ENCODE assay signal across 17 mouse cellular contexts in the genomic region with DNA sequence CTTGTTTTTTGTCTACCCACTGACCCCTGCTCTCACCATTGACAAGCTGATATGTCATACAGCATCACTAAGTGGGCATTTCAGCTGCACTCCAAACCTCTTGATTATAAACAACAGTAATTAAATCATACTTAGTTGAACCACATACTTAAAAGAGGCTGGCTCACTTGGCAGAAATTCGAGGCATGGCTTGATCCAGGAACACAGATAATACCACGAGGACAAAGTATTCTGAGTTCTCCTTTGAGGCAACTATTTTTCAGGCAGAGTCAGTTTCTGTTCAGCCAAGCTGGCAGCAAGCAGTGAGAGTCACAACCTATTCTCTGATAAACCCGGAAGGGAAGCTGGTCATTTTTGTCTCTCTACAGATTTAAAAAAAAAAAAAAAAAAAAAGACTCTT.
"Had no signal": no experiment of that assay in that cellular context is flagged by ENCODE, and none has a peak within 500 bp of the region (broad histone marks: within the 10 kb centered on the region; RNA-seq: fewer than 3 reads in every experiment).

No protein-coding gene starts in this region.

- DNase-seq: kidney, adult 11 months; kidney, adult 8-10 months; kidney, postnatal 10 days; kidney, postnatal 36 days; lung, postnatal 36 days; retina, postnatal 1 day; thymus, postnatal 25 days had no signal

- H3K36me3 ChIP-seq: kidney, embryonic 15.5 days; liver, embryonic 15.5 days; lung, embryonic 15.5 days; midbrain, embryonic 10.5 days; midbrain, embryonic 13.5 days; neural tube, embryonic 13.5 days; stomach, embryonic 15.5 days had no signal

- H3K27ac ChIP-seq: kidney, embryonic 15.5 days; left cerebral cortex, adult 2 months; liver, embryonic 15.5 days; lung, embryonic 15.5 days; midbrain, embryonic 10.5 days; midbrain, embryonic 13.5 days; neural tube, embryonic 13.5 days; stomach, embryonic 15.5 days had no signal

- H3K4me1 ChIP-seq: liver, embryonic 15.5 days; lung, embryonic 15.5 days; midbrain, embryonic 13.5 days; neural tube, embryonic 13.5 days; stomach, embryonic 15.5 days had no signal

- H3K27me3 ChIP-seq: kidney, embryonic 15.5 days; liver, embryonic 15.5 days; lung, embryonic 15.5 days; megakaryocyte, embryonic 14.5 days; midbrain, embryonic 13.5 days; neural tube, embryonic 13.5 days; stomach, embryonic 15.5 days had no signal

- H3K4me3 ChIP-seq: kidney, embryonic 15.5 days; left cerebral cortex, adult 2 months; liver, embryonic 15.5 days; lung, embryonic 15.5 days; megakaryocyte, embryonic 14.5 days; midbrain, embryonic 10.5 days; midbrain, embryonic 13.5 days; myocyte; neural tube, embryonic 13.5 days; stomach, embryonic 15.5 days had no signal
